Mouse (Mus musculus): ENCODE data around the gene Cd82. TPM values are rescaled to one million over a fixed set of nuclear protein-coding genes. Genes with fewer than 3 reads are reported as not detected.

The Cd82 gene
- total RNA-seq, 4 experiments from 2014 or later: 21.7 to 42.4 (median 29.3) TPM

GRCm38 (mm10) chr2:93416874-93417709, 45.8 kb downstream of the Cd82 start:
- no peak for DNase-seq (ENCODE audit: low spot score in 2 of 2)

DNA sequence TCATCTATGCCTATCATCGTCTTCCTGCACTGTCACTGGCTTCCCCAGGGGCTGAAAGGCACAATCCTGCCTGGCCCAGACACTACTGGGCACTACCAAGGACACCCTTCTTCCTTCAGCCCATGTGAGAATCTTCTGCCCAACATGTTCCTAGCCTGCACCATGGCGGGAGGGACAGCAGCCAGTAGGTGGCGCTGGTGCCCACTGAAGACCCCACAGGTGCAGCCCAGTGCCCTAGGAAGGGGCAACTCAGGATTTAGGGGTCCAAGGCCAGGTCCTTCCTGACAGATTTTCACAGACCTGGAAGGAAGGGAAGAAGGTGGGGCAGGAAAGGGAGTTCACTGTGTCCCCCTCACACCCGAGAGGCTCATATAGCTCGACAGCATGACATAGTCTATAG, 47.7 kb downstream of the Cd82 start:
- no peak for DNase-seq (ENCODE audit: low spot score in 2 of 2)

DNA sequence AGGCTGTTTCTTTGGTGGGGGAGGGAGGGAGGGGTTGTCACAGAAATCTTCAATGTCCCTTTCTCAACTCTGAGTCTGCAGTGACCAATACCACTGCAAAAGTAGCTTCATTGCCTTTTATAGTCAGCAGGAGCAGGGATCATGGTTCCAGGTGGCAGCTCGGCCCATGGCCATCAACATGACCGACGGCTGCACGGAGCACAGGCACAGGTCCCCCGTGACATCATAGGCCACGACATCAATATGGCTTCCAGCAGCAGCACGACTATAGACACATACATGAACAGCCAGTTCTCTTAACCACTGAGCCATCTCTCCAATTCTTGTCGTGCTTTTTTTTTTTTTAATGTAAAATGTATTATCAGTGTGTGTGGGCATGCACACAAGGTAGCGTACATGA, 48.8 kb downstream of the Cd82 start:
- no peak for DNase-seq (ENCODE audit: low spot score in 2 of 2)

- DNase-seq (ENCODE audit: low spot score in 2 of 2): peak in 1 of 2 experiments; percentile 64
These were observed 49.4 kb downstream of the Cd82 start for GRCm38 (mm10) chr2:93413367-93414014.

GRCm38 (mm10) chr2:93412101-93412500, 50.8 kb downstream of the Cd82 start:
- no peak for DNase-seq (ENCODE audit: low spot score in 2 of 2)

DNA sequence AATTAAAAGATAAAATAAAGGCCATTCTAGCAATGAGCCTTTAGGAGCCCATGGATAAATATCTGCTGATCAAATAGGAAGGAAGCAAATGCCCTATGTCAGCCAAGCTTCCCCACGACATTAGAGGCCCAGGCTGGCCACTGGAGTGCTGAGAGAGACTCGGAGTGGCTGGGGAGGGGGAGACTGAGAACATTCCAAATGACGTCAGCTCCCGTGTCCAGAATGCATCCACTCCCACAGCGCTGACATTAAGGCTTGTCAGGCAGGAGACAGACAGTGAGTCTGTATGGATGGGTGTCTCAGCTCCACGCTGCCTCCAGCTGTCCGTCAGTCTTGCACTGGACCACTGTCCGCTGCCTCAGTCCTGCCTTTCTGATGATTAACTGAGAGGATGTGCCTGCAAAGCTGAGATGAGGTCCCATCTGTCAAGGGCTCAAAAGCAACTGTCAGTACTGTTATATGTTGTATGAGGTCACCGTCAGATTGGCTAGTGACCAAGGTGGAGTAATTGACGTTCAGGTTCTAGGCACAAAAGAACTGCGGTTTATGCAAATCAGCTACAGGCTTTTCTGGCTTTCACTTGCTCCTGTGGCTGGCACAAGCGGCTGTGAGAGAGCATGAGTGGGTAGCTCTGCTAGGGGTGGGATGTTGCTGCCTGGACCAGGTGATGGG, 51.9 kb downstream of the Cd82 start:
- DNase-seq (ENCODE audit: low spot score in 2 of 2): no peak

DNA sequence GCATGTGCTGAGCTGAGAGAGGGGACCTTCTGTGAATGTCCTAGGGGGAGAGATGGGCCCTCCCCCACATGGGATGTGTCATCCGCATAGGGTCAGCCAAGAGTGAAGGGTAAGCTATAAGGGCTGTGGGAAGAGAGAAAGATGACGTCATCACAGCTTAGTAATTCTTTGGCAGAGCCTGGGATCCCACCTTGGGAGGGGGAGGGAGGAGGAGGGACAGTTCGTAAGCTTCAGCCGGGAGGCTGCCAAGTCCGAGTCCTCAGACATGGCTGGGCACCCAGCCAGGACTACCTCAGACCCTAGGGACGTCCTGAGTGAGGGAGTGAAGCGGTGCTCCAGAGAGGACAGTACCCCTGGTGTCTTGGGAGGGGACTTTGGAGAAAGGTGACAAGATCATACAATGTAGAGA, 57.9 kb downstream of the Cd82 start:
- DNase-seq (ENCODE audit: low spot score in 2 of 2): no peak

GRCm38 (mm10) chr2:93404169-93404568, 58.8 kb downstream of the Cd82 start:
- no peak for DNase-seq (ENCODE audit: low spot score in 2 of 2)

DNA sequence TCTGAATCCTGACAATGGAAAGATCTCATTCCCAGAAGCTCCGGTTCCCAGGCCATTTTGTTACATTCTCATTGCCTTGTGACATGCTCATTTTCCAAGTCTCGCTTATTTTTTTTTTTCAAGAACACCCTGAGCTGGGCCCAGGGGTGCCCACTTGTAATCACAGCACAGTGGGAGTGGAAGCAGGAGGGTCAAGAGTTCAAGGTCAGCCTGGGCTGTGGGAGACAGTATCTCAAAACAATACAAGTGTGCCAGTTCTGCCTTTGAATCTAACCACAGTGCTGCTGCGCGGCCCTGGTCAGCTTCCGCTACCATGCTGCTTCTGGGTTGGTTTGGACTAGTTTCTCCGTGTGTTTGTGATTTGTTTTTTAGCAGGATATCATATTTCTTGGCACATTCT, 59.7 kb downstream of the Cd82 start:
- DNase-seq (ENCODE audit: low spot score in 2 of 2): no peak

DNA sequence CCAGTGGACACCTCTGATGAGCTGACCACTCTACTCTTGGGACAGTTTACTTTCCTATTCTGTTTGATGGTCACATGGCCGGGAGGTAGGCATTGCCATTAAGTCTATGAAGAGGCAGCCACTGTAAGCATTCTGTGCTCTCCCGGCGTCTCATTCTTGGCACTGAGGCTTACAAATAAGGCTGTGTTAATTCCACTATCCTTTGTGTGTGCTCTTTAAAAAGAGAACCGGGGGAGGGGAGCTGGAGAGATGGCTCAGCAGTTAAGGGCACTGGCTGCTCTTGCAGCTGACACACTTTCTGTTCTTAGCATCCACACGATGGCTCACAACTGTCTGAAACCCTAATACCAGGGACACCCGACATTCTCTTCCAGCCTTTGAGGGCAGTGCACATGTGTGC, 71.7 kb downstream of the Cd82 start:
- peak in 1 of 2 experiments; percentile 18 for DNase-seq (ENCODE audit: low spot score in 2 of 2)

GRCm38 (mm10) chr2:93390170-93390926, 72.6 kb downstream of the Cd82 start:
- no peak for DNase-seq (ENCODE audit: low spot score in 2 of 2)

- no peak for DNase-seq (ENCODE audit: low spot score in 2 of 2)
These were observed 76.0 kb downstream of the Cd82 start for GRCm38 (mm10) chr2:93386958-93387357.

DNA sequence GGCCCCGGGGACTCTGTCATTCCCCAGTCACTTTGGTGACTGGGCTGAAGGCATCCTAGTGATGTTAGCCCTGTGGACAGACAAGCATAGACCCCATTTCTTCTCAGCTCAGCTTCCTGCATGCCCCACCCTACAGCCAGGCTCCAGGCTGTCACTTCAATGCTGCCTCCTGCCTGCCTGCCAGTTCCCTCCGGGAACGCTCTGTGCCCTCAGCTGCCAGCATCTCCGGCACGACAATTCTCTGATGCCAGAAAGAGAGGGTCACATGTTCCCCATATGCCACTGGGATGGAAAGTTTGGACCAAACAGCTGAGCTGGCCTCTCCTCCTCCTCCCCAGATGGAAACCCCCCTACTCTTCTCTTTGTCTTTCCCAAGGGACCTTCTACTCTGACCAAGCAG, 79.1 kb downstream of the Cd82 start:
- DNase-seq (ENCODE audit: low spot score in 2 of 2): peak; percentile 49 to 60

DNA sequence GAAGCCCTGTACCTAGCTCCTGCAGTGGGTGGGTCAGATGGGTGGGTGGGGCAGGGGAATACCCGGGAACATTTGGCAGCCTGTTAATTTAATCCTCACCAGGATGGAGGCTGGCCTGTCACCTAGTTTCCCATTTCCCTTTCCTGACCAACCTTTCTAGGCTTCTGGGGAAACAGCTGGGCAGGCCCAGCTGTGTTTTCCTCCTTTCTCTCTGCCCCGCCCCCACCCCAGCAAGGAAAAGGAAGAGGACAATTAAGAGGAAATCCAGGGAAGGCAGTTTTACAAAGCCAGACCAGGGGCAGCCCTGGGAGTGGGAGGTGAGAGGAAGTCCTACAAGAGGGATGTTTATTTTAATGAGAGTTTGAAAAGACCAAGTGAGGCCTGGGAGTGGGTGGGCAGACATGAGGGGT, 82.3 kb downstream of the Cd82 start:
- no peak for DNase-seq (ENCODE audit: low spot score in 2 of 2)

DNA sequence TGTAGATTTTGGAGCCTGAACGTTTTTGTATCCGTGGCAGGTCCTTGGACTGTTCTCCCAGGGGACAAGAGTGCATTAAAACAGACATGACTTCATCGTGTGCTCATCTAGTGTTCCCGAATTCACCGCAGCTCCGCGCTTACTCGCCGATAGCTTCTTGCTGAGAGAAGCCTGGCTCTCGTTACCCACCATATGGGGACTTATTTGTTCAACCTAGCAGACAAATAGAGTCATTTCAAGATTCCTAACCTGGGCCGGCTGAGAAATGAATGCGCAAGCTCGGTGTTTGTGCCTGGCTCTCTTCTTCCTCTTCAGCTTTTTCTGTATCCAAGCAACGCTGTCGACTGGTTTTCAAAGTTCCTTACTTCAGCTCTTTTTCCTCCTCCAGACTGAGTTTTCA, 85.1 kb downstream of the Cd82 start:
- peak in 1 of 2 experiments; percentile 53 for DNase-seq (ENCODE audit: low spot score in 2 of 2)

DNA sequence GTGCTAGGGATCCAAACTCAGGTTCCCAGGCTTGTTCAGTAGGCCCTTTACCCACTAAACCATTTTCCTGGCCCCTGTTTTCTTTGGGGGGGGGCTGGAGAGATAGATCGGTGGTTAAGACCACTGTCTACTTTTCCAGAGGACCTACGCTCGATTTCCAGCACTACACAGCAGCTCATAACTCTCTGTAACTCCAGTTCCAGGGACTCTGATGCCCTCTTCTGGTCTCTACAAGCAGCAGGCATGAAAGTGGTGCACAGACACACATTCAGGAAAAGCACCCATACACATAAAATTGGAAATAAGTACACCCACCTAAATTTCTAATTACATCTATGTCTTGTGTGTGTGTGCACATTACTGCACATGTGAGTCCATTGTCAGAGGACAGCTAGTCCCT, 85.8 kb downstream of the Cd82 start:
- DNase-seq (ENCODE audit: low spot score in 2 of 2): no peak

- DNase-seq (ENCODE audit: low spot score in 2 of 2): no peak
These were observed 90.1 kb downstream of the Cd82 start for GRCm38 (mm10) chr2:93372872-93373271.

DNA sequence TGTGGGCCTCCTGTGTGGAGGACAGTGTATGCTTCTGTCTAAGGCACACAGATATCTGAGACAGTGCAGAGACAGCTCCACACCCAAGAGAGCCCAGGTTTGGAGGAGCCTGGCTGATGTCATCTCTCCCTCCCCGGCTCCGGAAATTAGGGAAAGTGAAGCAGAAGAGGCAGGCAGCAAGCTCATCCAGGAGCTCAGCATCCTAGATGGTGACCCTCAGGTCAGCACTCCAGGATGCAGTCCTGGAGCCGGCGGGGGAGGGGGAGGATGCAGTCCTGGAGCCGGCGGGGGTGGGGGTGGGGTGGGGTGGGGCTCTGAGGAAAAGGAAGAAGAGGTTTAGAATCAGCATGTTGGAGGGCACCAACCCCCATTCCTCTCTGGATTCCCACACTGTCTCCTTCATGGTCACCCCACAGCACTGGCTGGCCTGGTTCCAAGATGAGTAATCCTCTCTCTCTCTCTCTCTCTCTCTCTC, 90.8 kb downstream of the Cd82 start:
- no peak for DNase-seq (ENCODE audit: low spot score in 2 of 2)
